Mouse (Mus musculus): ENCODE measurements around the gene Gm5788.
"Not testable (repeated sequence)": the region's sequence is repeated elsewhere in the genome, so short reads cannot be mapped to it uniquely, and the experiment has no call there.

Gene Gm5788

DNA sequence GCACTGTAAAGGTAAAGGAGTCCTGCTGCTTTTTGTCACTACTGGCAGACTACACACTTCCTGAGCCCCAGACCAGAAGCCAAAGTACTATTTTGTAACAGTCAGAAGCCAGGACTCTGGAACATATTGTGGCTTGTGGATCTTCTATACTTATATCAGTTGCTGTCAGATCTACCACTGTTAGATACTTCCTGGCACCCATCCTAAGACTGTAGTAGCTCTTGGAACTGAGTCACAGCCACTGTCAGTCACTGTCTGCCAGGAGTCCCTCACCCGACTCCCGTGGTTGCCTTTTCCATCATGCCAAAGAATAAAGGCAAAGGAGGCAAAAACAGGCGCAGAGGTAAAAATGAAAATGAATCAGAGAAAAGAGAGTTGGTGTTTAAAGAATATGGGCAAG lies at the start of gene Gm5788:
Gene Gm5788 (plus strand): TSS at position 301 of the 400 bp plus-strand sequence.
- DNase-seq, result not testable (repeated sequence)

DNA sequence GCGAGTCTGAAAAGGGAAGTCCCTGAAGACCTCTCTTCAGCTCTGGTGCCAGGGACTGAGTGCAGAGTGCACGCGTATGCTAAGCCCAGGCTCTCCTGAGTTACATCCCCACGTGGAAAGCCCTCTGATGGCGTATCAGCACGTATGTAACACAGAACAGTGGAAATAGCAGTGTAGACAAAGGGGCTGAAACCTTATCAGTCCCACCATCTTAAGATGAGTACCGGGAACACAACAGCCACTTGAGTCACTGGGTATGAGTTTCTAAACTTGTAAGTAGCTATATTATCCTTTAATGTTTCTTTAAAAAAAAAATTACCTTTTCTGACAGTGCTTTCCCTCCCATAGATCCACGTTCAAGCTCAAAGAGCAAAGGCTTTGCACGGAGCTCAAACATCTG lies 45.1 kb upstream of the Gm5788 start:
- DNase-seq, result no peak

DNA sequence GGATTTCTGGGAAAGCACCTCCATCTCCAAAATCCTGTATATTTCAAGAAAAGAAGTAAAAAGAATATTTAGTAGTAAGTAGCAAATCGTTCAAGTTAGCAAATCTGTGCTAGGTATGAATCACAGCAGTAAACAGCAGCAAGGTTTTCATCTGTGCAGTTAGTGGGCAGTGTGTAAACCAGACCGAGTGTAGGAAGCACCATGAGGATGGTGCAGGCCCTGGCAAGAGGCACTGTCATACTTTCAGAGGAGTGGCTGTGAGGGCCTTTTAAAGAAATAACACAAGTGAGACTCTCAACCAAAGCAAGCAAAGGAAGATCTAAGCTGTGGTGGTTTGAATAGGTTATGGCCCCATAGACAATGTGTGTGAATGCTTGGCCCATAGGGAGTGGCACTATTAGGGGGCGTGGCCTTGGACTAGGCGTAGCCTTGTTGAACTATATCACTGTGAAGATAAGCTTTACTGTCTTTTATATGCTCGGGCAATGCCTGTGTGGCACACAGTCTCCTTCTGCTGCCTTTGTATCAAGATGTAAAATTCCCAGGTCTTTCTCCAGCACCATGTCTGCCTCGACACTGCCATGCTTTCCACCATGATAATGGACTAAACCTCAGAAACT lies 29.7 kb upstream of the Gm5788 start:
- no peak for DNase-seq

DNA sequence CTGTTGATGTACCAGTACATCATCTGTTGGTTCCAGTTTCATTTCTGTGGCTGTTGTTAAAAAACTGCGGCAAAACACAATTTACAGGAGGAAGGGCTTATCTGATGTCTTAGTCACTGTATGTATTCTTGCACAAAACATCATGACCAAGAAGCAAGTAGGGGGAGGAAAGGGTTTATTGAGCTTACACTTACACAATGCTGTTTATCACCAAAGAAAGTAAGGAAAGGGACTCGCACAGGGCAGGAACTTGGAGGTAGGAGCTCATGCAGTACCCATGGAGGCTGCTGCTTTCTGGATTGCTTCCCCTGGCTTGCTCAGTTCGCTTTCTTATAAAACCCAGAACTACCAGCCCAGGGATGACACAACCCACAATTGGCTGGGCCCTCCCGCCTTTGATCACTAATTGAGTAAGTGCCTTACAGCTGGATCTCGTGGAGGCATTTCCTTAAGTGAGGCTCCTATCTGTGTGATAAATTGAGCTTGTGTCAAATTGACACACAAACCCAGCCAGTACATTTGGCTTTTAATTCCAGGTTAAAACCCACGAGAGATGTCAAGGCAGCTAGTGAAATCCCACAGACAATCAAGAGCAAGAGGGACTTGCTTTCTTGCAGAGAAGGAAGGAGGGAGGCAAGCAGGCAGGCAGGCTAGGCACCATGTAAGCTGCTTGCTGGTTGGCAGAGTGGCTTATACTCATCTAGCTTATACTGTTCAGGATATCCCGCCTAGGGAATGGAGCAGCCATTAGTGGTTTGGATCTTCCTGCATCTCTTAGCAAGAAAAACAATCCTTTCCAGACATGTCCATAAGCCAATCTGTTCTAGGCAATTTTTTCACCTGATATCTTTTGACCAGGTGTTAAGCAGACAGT lies 24.0 kb upstream of the Gm5788 start:
- DNase-seq, result no peak

DNA sequence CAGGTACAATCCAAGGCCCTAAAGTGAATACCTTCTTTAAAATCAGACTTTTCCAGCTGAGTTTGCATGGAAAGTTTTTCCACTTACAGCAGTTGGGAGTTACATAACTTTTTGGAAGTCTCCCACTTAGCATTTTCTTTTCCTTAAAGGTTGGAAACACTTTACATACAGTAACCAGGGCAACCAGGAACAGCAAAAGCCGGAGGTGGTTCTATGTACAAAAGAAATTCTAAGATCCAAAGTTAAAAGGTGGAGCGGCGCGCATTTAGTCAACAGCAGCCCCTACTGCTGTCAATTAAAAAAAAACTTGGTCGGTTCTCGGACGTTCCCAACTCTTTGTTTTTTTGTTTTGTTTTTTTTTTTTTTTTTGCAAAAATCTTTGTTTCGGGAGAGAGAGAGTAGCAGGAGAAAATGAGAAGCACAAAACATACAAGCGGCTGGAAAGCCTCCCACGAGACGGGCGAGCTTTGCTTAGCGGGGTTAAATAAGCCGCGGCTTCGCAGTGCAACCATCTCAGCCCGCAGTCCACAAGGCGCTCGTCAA lies 23.0 kb upstream of the Gm5788 start:
- no peak for DNase-seq

DNA sequence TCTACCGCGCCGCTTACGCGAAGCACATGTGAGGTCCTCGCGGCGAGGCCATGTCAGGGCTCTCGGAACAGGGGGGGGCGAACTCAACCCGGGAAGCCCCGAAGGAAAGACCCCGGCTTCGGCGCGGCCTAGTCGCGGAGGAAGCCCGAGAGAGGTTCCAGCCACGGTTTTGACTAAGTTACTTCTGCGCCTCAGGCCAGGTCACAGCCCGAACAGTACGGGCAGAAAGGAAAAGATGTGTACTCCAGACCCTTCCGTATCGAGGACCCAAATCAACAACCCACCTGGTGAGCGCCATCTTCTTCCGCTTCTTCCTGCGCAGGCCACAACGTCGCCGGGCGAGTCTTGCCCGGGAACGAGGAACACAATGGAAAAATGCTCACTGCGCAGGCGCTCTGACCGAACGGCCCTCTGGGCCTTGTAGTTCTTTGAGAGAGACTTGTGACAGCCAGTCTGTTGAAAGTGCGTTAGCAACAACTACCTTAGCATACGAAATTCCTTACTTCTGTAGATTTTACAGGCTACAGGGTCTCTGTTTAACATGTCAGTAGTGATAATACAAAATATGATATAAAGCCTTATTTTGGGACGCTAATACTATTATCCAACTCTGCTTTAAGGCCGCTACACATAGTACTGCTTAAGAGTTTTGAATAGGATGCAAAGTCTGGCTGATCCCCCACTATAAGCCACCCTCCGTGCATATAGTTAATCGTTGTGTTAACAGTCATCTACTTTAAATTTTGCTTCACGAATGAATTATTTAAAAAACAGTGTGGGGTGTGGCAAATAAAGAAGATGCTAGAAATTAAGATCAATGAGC lies 22.3 kb upstream of the Gm5788 start, which contains the start of gene Snw1:
Gene Snw1 (minus strand): TSS at position 311 of the 823 bp plus-strand sequence.
- DNase-seq, result peak; percentile 99

DNA sequence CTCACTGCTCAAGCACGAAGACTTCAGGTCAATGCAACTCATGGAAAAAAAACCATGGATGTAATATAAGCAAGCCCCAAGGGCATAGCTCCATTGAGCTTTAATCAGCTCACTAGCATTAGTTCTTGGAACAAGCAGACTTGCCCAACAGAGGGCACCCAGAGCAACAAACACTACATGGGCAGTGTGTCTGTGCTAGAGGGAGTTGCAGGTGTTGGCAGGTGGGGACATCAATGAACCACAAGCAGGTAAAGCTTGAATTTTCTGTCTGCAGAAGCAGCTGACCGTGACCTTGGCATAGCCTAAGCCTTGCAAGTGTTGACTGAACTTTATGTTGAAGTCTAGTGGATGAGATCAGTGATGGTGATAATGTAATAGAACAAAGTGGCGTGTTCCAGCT lies 19.8 kb upstream of the Gm5788 start:
- DNase-seq, result no peak

DNA sequence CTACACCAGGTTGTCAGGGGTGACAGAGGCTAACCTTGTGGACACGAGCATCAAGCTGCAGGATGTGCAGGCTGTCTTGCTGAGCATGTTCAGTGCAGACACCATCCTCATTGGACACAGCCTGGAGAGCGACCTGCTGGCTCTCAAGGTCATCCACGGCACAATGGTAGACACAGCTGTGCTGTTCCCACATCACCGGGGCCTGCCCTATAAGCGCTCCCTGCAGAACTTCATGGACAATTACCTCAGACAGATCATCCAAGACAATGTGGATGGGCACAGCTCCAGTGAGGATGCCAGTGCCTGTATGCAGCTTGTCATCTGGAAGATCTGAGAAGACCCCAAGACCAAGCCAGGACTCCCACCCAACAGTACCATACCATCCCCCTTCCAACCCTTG lies 12.0 kb upstream of the Gm5788 start:
- DNase-seq, result not testable (repeated sequence)

DNA sequence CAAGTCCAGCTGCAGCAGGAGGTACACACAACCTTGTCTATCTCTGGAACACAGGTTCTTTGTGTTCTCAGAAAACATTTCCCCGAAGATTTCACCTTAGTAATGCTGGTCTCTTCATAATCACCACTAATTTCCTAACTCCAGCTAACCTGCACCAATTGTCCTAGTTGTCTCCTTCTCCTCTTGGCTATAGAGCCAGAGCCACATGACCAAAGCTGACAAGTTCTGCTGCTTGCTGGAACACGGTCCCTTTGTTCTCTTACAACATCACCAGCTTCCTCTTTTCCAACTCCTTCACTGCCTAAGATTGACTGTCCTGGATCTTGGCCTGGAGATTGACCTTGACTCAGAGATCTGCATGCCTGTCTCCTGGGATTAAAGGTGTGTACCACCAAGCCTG lies 5.8 kb upstream of the Gm5788 start:
- DNase-seq, result not testable (repeated sequence)

DNA sequence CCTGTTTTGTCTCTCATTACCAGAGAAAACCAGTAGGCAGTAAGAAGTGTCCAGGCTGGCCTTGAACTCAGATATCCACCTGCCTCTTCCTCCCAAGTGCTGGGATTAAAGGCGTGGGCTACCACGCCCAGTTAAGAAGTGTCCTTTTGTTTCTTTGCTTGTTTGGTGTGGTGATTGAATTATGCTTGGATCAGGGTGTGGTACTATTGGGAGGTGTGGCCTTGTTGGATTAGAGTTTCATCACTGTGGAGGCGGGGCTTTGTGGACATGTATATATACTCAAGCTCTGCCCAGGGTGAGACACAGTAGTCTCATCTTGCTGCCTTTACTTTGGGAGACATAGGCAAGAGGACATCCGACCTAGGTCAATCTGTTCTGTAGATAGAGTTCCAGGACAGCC lies 19.5 kb downstream of the Gm5788 start, which contains the start of gene Gm8300:
Gene Gm8300 (plus strand): TSS at position 301 of the 400 bp plus-strand sequence.
- peak; percentile 37 for DNase-seq

DNA sequence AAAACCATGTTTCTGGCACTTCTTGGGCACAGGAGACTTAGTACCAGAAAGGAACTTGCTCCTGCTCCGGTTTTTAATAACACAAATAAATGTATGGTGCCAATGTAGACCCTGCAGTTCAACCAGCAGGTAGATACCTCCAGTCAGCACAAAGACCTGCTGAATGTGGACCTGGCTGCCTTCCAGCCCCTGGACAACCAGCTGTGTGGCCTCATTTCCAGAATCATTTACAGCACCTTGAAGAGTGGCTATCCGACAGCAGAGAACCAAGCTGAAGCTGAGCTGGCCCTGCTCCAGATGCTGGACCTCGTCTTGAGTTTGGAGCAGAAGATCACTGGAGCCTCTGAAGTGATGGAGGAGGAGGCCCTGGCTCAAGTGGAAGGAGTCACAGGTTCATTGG lies 25.1 kb downstream of the Gm5788 start:
- peak; percentile 55 for DNase-seq

DNA sequence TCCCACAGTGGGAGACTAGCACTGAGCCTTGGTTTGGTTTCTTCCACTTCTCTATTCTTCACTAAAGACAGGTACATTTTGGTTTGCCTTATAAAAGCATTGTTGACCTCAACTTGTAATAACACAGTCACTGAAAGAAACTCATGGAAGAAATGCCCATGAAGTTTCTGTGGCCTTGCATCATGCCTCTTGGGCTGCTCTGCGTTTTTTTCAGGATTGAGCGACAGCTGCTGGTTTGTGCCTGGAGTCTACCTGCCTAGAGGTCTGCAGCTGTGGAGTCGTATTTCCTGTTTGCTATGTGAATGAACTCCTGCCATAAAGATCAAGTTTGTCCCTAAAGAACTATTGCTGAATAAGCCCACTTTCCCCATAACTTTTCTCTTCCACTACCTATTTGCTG lies 49.4 kb downstream of the Gm5788 start:
- DNase-seq, result no peak
